Mouse (Mus musculus): ENCODE results near the gene Fgf4.
"Not testable (repeated sequence)": the region's sequence is repeated elsewhere in the genome, so short reads cannot be mapped to it uniquely, and the experiment has no call there.

The Fgf4 gene

DNA sequence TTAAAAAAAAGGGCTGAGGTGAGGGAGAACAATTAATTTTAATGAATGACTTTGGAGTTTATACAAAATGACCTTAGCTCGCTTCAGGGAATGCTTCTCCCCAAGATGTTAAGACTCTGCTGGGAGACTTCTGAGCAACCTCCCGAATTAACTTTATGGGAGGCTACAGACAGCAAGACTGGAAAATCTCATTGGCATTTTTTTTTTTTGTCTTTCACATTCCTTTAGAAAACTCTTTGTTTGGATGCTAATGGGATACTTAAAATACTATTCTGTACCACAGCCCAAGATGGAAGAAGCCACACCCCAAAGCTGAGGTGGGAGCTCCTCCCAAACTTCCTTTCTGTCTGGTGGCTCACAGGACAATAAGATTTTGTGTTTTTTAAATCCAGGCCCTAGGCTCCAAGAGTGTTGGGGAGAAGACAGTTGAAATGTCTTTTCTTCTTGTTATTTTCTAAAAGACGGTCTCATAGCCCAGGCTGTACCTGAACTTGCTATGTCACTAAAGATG lies 17.0 kb downstream of the Fgf4 start:
- DNase-seq (ENCODE audit: low read depth, low spot score) = no peak

DNA sequence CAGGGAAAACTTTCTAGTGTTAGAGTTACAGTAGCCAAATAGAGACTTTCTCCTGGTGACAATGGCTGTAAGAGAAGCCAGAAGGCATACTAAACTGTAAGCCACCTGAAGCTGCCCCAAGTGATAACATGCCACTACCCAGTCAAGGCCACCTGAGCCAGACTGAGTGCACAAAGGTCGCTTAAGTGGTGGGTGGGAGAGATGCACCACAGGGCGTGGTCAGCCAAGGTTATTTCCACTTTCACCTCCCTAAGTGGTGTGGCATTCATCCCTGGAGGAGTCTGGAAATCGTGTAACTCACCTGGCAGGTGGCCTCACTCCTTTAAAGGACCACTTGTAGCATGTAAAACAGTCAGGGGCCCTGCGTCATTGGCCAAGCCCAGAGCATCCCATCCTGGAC lies 20.0 kb downstream of the Fgf4 start:
- no peak for DNase-seq (ENCODE audit: low read depth, low spot score)

DNA sequence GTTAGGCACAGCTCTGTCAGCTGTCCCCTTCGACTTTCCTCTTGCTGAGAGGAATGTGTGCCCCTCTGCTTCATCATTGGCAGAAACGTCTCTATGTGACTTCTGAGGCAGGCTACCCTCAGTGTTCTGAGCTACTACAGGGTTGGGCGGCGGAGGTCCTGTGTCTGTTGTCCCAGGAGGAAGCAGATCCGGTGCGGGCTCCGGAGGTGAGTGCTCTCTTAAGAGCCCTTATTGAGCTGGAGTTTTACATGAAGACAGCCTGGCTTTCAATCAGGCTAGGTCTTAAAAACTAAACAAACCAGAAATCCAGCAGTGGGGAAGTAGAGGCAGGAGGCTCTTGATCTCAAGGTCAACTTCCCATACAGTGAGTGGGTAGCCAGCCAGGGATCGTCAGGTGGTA lies 20.4 kb downstream of the Fgf4 start:
- DNase-seq (ENCODE audit: low read depth, low spot score) = no peak

DNA sequence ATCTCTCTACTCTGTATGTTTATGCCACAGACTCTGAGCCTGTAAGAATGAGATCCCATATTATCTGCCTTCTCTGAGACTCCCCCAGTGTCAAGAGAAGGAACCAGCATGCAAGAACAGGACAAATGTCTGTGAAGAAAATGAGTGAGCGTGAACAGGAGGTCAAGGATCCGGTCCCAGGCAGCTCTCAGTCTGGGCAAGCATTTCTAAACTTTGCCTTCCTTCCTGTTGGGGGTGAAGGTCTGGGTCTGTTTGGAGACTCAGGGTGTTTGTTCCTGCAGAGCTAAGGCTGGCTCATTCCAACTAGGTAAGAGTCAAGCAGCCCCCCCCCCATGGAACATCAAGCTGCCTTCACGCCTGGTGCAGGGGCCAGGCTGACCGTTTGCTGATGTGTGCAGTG lies 25.3 kb downstream of the Fgf4 start:
- no peak for DNase-seq (ENCODE audit: low read depth, low spot score)

DNA sequence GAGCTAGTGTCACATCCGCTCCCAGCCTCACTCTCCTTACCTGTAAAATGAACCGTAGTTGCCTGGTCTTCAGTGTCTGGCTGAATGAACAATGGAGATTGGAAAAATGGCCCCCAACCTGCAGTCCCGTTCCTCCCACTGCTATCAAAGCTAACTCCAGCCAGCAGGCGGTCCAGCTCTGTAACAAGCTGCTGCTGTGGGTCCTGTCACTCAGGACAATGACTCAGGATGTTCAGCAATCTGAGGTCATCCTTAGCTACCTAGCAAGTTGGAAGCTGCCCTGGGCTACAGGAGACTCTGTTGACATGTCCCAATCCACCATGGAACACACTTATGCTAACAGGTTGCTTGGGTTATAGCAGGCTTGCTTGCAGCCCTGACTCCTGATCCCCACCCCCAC lies 26.0 kb downstream of the Fgf4 start:
- no peak for DNase-seq (ENCODE audit: low read depth, low spot score)

DNA sequence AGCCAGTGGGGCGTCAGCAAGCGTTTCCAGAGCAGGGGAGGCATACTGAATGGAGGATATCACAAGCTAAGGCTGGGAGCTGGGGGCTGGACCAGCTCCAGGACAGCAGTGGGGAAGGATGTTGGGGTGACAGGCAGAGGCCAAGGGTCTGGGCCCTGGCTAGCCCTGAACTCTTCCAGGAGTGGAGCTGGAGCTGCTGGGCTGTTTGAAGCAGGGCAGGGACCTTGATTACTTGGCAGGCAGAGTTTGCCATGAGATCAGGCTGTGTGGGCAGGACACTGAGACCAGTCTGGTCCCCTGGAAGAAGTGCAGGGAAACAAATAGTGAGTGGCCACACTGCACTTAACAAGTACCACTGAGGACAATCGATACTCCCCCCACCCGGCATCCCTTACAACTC lies 27.1 kb downstream of the Fgf4 start:
- no peak for DNase-seq (ENCODE audit: low read depth, low spot score)

DNA sequence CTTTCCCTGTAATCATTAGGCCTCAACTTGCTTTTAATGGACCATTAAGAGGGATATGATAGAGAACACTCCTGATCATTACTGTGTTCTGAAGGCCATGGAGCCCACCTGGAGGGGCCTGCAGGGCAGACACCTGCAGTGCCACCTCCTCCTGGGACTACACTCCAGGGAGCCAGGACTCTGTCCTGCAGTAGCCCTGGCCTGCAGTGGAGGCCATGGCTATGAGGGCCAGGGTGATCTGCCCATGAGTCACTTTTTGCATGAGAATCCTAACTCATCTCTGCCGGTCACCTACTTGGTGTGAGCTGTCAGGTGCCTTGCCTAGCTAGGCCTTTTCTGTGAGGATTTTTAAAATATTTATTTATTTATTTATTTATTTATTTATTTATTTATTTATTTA lies 31.2 kb downstream of the Fgf4 start:
- no peak for DNase-seq (ENCODE audit: low read depth, low spot score)

DNA sequence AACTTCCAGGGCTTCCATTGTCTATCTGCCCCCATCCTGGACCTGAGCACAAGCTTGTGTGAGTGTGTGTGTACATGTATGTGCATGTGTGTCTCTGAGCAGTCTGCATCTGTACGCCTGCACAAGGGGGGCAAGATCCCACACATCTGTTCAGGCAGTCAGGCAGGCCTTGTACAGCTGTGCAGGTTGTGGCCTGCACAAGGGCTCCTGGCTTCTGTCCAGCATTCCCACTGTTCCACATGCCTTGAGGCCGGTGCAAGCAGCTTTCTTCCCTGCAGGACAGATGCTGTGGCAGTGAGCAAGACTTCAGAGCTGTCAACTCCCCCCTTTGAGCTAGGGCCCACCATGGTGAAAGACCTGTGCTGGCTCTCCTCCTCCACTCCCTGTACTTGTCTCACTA lies 35.9 kb downstream of the Fgf4 start:
- DNase-seq (ENCODE audit: low read depth, low spot score) = no peak

DNA sequence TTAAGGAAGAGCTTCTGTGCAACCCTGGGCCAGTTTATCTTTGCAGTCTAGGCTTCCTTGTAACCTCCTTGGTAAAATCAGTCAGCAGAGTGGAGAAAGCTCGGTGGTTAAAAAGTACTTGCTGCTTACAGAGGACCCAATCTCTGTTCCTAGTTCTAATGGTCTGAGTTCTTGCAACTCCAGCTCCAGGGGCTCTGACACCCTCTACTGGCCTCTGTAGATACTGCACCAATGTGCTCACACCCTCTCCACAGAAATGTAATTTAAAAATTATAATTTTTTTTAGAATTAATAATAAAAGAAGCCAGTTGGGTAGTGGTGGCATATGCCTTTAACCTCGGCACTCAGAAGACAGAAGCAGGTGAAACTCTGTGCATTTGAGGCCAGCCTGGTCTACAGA lies 40.5 kb downstream of the Fgf4 start:
- DNase-seq (ENCODE audit: low read depth, low spot score) = no peak

DNA sequence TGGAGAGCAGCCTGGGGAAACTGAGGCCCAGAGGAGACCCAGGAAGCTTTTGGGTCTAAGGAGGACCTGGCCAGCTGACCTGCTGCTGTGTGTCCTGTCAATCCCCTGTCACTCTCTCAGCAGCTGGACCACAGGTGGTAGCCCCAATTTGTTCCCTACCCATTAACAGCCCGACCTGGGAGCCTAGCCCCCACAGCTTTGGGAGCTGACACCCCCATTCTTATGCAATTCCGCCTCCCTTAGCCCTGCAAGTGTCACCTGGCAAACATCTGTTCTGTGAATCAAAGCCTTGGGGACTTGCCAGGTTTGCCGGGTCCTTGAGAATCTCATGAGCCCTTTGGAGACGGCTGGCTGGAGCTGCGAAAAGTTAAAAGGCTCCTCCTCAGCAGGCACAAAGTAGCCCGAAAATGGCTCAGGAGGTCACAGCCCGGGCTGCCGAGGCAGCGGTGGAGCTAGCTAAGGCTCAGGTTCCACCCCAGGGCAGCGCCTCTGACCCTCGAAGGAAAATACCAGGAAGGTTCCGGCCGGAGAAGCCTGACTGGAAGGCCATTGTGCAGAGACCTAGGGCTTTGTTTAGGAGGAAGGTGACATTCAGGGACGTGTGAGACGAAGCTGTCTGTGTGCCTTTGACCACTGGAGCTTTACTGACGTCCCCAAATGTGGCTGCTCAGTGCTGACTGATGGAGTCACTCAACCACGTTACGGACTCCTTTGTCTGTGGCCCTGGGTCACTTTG lies 41.6 kb downstream of the Fgf4 start:
- DNase-seq (ENCODE audit: low read depth, low spot score) = no peak

DNA sequence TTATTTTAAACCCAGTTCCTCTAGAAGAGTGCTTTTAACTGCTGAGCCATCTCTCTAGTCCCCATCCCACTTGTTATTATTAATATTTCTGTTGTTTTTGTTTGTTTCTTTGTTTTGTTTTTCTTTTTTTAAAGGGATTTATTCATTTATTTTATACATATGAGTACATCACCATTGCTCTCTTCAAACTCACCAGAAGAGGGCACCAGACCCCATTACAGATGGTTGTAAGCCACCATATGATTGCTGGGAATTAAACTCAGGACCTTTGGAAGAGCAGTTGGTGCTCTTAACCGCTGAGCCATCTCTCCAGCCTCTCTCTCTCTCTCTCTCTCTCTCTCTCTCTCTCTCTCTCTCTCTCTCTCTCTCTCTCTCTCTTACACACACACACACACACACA lies 43.5 kb downstream of the Fgf4 start:
- not testable (repeated sequence) for DNase-seq (ENCODE audit: low read depth, low spot score)

DNA sequence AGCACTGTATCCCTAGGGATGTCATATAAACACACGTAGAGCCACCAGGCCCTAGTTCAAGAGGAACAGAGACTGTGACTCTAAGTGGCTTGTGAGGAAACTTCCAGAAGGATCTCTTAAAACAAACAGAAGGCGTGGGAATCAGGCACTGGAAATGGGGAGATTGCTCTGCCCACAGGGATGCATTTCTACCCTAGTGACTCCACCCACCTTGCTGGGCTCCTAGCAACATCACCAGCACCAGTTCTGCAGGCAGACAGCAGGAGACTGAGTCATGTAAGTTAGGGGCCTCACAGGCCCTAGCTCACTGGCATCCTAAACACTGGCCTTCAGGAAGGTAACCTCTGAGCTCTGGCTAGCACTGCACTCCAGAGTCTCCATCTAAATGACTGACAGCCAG lies 44.7 kb downstream of the Fgf4 start:
- DNase-seq (ENCODE audit: low read depth, low spot score) = no peak

DNA sequence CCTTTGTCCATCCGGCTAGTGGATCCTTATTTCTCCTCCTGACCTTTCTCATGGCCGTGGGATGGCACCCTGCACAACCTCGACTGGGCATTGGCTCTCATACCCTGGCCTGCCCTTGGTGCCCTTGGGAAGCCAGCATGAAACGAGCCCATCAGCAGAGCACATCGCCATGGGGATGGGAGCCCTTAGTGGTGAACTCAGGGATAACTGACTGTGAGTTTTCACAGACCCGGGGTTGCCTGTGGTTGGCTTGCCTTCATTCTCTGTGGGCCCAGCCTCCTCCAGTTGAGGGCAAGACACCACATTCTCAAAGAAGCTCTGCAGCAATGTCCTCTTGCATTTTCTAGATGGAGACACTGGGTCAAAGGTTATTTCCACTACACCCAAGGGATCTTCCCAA lies 45.2 kb downstream of the Fgf4 start:
- DNase-seq (ENCODE audit: low read depth, low spot score) = no peak

DNA sequence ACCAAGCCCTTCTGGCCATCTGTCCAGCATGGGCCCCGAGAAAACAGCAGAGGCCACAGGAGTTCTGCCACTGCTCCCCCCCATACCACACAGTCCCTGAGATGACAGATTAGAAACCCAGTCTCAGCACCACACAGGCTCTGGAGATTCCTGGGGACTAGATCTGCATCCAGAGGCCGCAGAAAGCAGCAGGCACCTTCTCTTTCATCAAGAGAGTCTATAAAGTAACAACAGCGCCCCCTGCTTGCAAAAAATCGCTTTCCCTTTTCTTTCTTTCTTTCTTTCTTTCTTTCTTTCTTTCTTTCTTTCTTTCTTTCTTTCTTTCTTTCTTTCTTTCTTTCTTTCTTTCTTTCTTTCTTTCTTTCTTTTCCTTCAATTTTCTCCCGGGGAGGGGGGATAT lies 47.0 kb downstream of the Fgf4 start:
- no peak for DNase-seq (ENCODE audit: low read depth, low spot score)

DNA sequence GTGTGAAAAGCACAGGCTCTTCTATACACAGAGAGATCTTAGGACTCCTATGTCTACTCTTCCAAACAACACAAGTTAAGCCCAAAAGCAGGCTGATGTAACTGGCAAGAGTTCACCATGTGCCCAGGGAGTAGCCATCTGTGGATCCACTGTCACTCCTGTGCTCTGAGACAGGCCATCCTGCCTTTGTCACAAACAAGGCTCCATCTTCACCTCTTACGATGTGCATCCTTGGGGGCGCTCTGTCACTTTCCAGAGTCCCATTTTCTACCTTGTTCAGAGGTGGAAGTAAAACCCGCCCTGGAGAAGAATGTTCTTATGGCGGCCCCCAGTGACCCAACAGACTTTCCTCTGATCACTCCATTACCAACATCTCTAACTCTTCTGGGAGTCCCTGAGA lies 47.5 kb downstream of the Fgf4 start:
- no peak for DNase-seq (ENCODE audit: low read depth, low spot score)

DNA sequence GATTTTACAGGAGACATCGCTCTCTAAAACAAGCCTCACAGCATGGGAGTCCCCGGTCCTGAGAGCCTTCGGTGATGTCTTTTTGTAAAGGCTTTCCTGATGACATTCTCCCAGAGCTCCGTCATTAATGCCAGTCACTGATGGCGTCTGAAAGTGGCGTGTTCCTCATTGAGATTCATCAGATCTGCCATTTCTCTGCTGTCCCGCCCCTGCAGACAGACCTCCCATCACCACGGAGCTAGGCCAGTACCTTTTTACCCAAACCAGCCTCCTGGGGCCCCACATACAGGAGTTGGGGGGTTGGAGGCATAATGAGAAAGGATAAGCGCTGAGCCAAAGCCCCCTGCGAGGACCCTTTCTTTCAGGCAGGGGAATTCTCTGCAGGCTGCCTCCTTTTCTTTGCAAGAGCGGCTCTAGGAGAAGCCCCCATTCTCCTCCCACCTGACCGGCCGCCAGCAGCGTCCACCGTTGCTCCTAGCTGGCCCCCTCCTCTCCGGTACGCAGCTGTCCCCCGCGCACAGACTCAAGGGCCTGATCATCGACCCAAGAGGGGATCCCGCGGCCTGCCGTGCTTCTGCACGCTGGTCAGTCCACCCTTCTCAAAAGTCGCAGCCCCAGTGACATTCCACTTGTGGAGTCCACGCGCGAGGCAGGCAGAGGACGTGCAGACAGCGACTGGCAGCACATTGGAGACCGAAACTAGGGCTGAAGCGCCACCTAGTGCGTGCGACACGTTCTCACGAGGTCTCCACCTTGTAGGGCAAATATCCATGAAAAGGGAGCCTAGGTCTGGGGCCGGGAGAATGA lies 48.3 kb downstream of the Fgf4 start:
- DNase-seq (ENCODE audit: low read depth, low spot score) = no peak

DNA sequence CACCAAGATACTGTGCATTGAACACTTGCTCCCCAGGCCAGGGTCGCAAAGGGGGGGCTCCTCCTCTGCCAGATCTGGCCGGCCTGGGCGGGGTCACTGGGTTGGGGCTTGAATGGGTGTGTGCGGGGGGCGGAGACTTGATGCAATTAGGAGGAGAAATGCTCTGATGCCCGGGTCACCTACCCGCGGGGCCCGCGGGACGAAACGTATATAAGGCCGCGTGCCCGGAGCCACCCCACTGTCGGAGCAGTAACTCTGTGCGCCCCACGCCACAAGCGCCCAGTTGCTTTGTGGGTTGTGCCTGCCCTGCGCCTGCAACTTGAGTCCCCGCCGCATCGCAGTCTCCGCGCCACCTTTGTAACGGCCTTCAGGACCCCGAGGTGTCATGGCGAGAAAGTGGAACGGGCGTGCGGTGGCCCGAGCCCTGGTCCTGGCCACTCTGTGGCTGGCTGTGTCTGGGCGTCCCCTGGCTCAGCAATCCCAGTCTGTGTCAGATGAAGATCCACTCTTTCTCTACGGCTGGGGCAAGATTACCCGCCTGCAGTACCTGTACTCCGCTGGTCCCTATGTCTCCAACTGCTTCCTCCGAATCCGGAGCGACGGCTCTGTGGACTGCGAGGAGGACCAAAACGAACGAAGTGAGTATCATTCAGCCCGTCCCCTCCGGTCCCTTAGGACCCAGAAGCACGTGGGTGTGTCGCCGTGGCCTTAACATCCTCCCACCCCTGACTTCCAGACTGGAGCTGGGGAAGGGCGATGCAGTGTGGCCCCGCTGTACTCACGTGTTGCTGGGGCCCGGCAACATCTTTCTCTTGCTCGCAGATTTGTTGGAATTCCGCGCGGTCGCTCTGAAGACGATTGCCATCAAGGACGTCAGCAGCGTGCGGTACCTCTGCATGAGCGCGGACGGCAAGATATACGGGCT lies 49.4 kb downstream of the Fgf4 start, which contains the start of gene Fgf15:
Gene Fgf15, plus strand, starts transcription at position 238 of the 925 bp plus-strand sequence.
- DNase-seq (ENCODE audit: low read depth, low spot score) = no peak

DNA sequence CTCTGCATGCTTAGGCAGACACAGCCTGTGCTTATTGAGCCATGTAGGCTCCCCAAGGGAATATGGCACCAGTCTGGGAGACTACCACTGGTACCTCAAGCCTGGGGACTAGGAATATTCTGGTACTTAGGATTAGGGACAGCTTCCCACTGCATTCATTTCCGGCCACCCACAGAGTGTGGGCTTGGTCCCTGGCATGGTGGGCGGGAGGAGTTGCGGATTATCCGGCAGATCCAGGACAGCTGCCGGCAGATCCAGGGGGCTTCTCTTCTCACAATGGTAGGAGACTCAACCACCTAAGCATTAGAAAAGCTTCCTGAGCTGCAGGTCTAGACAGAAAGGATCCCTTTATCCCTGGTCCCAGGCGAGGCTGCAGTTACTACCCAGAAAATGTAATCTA lies 51.3 kb downstream of the Fgf4 start:
- no peak for DNase-seq (ENCODE audit: low read depth, low spot score)

DNA sequence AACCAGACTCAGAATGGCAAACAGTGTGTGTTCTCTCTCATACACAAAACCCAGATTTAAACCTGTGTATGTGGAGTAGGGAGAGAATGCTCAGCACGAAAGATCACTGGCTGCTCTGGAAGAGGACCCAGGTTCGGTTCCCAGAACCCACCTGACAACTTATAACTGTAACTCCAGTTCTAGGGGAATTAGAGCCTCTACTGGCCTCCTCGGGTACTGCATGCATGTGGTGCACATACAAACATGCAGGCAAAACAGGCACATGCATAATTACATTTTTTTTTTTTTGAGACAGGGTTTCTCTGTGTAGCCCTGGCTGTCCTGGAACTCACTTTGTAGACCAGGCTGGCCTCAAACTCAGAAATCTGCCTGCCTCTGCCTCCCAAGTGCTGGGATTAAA lies 58.3 kb downstream of the Fgf4 start:
- DNase-seq (ENCODE audit: low read depth, low spot score) = not testable (repeated sequence)

DNA sequence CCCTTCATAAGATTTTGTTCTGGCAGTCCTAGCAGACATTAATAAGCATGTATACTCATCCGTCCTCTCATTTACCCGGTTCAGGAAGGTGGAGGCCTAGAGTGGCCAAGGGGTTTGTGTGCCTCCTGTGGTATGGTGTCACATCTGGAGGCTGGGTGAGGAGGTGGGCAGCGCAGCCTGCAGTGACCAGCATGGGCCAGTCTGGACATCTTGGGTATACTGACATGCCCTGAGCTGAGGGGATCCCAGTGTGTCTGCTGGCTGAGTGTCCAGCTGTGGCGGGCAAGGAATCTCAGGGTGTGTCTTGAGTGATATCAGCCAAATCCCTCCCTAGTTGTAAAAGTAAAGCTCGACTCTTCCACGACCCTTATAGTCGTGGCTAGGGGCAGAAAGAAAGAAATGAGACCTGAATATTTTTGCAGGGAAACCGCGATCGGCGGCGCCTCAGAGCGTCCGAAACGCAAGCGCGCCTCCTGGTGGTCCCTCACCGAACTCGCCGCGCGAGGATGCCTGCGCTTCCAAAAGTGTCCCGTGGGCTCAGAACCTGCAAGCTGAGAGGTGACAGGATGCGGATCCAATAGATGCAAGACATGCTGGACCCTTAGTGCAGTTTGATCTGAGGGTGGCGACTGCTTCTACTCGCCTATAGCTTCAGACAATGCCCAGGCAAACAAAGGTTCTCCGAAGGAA lies 59.7 kb downstream of the Fgf4 start:
- no peak for DNase-seq (ENCODE audit: low read depth, low spot score)

DNA sequence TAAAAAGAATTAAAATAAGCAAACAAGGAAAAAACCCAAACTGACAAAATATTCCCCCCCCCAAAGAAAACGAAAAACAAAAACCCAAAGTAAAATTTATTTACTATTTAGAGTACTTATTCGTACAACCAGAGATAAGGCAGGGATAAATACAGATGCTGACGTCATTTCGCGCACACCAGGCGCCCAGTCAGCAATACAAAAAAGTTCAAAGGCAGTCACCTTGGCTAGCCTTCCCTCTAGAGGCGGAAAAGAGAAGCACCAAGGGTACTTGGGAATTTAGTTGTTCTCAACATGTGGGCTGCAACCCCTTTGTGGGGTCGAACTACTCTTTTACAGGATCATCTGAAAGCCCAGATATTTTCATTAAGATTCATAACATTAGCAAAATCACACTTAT lies 60.6 kb downstream of the Fgf4 start:
- no peak for DNase-seq (ENCODE audit: low read depth, low spot score)

Data from WW6 (cell line).